Mouse (Mus musculus): ENCODE data around the gene Rpgrip1l.

Gene Rpgrip1l

DNA sequence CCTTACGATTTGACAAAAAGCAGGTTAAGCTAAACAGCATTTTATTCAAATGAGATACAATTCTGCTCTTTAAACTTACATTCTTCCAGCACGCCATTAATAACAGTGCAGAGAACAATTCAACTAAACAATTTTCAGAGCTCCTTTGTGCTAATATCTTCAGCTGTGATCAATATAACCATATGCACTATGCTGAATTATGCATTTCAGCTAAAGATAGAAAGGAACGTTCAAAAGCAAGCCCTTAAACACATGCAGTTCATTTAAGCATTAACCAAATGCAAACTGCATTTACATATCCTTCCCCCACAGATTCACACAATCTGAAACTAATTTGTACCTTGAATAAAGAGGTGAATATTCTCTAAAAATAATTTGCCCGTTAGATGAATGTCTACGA, 35.0 kb downstream of the Rpgrip1l start:
- no peak for DNase-seq (ENCODE audit: extremely low spot score, low read depth, low spot score)

DNA sequence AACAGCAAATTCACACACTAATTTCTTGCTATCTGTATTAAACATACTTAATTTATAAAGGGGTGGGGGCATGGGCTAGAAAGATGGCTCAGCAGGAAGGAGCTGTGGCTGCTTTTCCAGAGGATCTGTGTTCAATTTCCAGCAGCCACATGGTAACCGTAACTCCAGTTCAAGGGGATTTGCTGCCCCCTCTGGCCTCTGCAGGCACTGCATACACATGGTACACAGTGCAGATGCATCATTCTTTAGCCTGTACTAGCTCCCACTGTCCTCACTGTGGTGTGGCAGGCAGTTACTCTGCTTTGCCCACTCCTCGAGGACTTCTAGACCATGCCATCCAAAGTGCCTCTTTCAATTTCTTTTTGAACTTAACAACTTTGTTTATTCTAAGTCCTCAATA, 36.7 kb downstream of the Rpgrip1l start:
- no peak for DNase-seq (ENCODE audit: extremely low spot score, low read depth, low spot score)

DNA sequence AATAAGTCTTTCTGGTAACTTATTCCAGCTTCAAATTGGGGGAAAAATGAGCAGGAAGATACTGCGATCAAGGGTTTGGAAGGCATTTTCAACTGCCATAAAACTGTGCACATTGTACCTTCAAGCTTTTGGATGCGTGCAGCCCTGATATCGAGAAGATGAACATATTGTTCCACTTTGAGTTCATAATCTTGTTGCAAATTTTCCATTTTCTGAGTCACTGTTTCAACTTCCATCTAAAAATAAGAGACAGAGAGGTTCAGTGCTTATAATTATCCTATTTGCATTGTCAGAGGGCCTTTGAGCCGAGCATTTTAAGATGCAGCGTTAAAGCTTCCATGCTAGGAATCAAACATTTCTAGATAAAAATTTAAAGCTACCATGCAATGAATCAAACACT, 39.6 kb downstream of the Rpgrip1l start:
- no peak for DNase-seq (ENCODE audit: extremely low spot score, low read depth, low spot score)

DNA sequence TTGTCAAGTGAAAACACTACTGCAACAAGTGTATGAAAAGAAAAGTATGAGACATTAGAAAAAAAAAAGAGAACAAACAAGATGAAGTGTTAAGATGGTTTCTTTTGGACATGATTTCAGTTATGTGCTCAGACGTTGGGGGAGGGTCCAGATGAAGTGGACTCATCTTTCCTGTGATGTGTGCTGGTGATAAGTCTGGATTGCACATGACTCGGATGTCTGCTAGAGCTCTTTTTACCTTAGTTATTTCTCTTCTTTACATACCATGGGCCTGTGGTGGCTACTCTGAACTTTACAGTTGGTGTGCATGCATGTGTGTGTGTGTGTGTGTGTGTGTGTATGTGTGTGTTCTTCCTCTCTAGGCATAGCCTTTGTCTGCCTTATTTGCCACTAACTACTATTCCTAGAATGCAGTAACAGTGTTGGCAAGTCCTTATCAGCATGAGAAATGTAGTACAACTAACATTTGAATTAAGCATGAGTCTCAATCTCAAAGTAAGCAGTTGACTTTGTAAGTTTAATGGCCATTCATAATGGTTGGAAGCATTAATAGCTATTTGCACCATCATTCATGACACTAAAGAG, 43.6 kb downstream of the Rpgrip1l start:
- DNase-seq (ENCODE audit: extremely low spot score, low read depth, low spot score) = no peak

DNA sequence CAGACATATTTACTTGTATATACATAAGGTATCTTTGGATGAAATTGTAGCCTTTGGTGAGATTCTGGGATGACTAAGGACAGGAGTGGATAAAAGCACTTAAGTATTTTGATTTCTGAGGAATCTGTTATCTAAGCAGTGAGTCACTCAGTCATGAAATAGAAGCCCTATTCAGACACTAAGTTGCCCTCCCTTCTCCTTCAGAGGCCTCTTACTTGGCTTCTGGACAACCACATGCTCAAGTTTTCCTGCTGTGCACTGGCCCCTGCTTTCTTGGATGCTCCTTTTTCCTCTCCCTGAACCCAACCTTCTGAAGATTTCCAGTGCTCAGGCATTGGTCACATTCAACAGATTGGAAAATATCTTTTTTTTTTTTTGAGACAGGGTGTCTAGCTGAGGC, 48.5 kb downstream of the Rpgrip1l start:
- no peak for DNase-seq (ENCODE audit: extremely low spot score, low read depth, low spot score)

DNA sequence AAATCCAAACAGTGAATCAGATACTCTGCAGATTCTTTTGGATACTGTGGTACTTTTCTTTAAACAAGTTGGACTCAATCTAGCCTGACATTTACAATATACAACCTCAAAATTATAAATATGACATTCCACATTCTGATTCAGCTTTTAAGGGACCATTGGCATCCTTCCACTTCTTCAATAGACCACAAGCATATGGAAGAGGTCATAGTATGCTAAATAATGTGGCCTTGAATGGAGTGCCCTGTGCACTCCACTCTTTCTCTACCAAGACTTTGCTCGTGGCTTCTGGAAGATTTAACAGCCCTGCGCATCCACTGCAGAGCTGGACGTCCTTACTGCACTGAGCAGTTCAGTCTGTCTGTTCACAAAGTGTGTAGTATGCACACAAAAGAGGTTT, 49.1 kb downstream of the Rpgrip1l start:
- no peak for DNase-seq (ENCODE audit: extremely low spot score, low read depth, low spot score)

DNA sequence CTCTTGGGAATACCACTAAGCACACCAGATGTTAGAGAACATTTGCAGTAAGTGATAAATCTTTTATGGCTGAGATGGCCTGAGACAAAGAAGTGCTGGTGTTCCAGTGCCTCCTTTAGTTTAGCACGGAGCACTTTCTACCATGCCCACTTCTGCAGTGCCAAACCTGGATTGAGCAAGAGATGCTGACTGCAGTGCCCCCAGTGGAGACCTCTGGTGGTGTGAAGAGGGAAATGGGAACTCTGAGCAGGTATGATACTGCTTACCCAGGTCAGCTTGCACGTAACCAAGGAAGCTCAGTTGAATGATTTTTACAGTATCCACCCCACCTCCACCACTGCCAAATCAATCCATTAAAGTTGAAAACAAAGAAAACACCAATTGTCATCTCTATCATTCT, 51.5 kb downstream of the Rpgrip1l start:
- DNase-seq (ENCODE audit: extremely low spot score, low read depth, low spot score) = no peak

DNA sequence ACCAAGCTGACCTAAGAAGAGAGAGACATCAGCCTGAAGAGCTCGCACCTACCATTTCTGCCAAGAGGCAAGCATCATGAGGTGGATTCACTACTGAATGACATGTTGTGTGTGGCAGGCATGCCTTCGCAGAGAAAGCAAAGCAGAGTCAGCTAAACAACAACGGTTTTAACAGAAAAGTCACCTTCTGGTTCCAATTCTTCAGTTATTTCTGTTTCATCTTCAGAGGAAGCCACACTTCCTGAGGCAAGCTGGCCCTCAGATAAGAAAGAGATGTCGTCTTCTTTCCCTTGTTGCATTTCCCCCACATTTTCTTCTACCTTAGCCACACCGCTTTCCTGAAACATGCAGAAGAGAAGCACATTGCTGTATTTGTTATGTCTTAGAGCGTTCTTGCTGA, 62.1 kb downstream of the Rpgrip1l start:
- no peak for DNase-seq (ENCODE audit: extremely low spot score, low read depth, low spot score)

DNA sequence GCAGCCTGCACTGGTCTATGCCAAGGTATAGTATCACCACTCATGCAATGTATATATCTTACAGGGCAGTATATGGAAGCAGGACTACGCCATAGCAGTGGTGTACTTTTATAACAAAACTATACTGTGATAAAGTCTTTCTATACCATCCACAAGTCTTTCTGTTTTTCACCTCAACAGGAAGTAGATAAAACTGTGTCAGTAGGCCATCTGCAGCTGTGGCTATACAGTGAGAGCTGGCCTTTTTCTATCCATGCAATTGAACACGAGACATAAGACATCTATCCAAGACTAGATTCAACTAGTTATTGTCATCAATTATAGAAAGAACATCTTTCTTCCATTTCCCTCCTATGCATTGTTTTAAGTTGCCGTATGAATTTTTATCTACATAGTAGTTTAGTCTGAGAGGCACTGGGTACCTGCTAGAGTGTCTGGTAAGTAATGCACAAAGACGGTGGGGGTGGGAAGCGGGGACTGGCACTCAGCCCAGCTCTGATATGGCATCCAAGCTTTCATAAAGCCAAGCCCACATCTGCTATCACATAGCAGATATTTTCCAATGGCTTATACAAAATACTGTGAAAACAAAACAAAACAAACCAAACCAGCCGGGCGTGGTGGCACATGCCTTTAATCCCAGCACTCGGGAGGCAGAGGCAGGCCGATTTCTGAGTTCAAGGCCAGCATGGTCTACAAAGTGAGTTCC, 63.1 kb downstream of the Rpgrip1l start:
- no peak for DNase-seq (ENCODE audit: extremely low spot score, low read depth, low spot score)

DNA sequence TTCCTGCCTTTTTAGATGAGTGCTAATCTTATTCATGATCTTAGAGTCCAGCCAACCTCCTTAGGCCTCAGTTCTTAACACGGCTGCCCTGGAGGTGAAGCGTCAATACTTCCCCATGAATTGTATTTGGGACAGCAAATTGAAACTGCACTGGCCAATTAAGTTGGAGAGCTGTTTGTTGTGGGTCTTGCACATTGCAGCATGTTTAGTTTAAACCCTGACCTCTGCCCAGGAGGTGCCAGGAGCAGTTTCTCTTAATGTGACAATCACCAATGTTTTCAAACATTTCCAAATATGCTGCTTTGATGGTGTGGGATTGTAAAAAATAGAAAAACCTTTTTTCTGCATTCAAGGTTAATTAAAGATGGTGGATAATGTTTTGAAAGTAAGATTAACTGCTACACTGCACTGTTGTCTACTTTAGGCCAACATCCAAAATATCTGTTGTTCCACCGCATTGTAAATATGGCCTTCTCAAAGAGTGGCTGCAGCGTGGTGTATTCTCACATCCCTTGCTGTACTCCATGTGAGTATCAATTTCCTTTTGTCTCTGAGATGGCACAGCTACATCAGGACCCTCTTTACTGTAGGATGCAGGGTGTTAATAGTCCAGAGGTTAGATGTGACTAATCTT, 67.1 kb downstream of the Rpgrip1l start:
- no peak for DNase-seq (ENCODE audit: extremely low spot score, low read depth, low spot score)

DNA sequence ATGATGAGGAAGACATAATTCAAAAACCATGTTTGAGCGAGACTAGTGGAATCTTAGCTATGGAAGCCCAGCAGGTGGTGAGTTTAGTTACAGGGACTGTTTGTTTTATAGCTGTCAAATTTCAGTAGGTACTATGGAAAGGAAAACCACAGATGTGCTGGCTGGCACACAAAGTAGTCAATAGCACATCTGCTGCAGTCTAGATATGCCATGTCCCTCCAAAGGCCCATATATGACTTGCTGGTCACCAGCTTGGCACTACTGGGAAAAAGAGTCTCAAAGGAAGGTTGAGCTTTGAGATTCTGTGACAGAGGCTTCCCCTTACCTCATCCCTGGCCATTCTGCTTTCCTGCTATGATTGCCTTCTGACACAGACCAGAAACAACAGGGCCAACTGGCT, 70.3 kb downstream of the Rpgrip1l start:
- no peak for DNase-seq (ENCODE audit: extremely low spot score, low read depth, low spot score)

DNA sequence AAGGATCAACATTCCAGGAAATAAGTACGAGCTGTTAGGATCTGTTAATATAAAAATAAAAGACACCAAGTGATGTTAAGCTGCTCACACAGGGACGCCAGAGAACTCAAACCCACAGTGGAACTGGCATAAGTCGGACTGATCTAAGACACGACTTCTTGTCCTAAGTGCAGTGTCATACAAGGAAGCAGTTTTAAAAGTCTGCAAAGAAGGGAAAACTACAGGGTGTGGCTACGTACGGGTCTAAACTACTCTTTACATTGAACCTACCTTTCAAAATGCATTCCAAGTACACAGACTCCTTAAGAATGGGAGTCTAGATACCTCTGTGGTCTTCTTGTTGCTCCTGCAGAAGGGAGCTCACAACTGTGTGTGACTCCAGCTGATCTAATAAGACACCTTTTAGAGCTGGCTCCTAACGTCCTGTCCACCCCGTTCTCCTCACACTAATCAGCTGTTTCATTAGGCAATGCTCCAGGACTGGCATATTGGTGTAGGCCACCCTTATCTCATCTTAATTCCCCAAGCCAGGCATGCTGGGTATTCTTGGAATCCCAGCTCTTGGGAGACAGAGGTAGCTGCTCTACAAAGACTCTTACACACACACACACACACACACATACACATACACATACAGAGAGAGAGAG, 71.1 kb downstream of the Rpgrip1l start:
- DNase-seq (ENCODE audit: extremely low spot score, low read depth, low spot score) = no peak

DNA sequence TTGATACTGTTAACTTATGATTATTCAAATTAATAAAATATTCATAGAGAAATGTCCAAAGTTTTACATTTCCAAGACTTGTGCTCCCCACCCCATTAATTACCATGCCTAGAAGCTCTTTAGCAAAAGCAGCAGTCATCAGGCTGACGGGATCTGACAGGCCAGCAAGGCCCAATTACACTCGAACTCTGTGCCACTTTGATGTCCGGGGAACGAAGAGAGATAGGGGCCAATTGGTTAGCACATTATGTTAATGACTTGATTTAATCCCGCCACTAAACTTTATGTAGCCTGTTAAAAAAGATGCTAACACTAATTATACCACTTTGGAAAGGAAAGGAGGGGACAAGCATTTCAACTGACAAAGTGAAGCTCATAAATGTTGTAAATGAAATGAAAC, 71.7 kb downstream of the Rpgrip1l start:
- DNase-seq (ENCODE audit: extremely low spot score, low read depth, low spot score) = no peak

DNA sequence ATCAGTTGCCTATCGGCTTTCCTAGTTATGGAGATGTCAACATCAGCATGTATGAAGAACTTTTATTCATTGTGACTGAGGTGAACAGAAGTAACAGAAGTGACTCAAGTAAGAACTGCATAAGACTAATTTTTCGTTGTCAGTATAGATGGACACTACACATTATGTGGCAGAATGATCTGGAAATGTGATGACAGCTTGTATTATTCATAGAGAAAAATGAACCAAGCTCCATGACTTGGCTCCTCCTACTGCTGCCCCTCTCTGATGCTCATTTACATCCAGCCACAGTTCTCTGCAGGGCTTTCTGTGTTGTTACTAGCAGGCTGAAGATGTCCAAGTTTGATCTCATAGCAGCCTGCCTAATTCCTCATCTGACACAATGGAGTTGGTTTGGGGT, 75.9 kb downstream of the Rpgrip1l start:
- no peak for DNase-seq (ENCODE audit: extremely low spot score, low read depth, low spot score)

DNA sequence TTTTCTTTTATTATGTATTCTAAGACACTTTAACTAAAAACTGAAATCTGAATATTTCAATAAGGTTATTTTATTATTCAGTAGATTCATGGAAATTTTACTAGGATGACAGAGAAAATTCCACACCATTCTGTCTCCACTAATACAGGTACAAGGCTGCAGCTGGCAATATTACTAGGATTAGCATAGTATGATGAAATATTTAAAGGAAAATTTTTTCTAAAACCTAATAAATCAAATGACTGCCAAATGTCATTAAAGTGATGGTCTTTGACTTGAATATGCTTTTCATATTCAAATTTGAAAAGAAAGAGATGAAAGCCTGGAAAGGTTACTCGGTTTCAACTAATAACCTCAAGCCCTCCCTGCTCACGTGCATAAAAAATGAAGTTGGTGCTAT, 79.0 kb downstream of the Rpgrip1l start:
- DNase-seq (ENCODE audit: extremely low spot score, low read depth, low spot score) = no peak

DNA sequence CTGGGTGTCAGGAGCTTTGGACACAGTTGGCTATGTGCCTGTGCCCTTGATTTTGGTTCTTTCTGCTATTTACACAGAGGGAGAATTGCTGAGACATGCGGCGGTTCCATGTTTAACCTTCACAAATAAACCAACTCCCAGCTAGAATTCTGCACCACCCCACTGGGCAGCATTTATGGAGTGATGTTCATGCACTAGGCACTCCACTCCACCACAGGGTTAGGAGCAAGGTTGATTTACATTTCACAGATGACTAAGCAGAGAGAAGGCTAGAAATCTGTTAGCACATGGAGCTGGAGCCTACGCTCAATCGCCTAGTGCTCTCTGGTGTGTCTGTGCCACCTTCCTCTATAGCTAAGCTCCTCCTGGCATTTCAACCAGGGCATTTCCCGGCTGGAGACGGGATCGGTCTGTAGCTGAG, 85.6 kb downstream of the Rpgrip1l start:
- DNase-seq (ENCODE audit: extremely low spot score, low read depth, low spot score) = no peak

DNA sequence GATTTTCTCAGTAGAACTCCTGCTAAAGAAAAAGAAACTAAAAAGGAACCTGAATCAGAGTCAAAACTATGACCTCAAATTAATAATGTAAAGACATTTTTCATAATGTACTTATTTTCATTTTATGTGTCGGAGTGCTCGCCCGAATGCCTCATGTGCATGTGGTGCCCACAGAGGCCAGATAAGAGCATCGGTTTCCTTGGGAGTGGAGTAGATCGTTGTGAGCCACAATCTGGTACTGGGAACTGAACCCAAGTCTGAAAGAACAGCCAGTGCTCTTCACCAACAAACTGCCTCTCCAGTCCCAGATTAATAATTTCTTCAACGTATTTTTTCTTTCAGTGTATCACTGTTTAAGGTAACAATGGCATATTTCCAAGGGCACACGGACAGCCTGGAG, 88.8 kb downstream of the Rpgrip1l start:
- DNase-seq (ENCODE audit: extremely low spot score, low read depth, low spot score) = no peak

DNA sequence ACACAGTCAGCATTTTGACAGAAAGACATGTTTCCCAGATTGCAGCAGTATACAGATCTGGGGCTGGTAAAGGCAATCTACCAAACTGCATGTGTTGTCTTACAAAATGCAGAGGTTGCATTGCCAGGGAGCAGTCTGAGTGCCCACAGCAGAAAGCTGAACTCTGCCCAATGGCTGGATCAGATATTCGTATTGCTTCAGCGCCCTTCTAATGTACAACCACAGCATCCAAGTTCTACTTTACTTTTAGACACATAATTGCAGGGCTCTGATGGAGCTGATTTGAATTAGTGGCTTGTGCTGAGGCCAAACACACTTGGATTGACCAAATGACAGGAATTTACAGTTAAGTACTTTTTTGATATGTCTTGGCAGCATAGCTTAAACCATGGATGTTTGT, 91.2 kb downstream of the Rpgrip1l start:
- DNase-seq (ENCODE audit: extremely low spot score, low read depth, low spot score) = no peak

DNA sequence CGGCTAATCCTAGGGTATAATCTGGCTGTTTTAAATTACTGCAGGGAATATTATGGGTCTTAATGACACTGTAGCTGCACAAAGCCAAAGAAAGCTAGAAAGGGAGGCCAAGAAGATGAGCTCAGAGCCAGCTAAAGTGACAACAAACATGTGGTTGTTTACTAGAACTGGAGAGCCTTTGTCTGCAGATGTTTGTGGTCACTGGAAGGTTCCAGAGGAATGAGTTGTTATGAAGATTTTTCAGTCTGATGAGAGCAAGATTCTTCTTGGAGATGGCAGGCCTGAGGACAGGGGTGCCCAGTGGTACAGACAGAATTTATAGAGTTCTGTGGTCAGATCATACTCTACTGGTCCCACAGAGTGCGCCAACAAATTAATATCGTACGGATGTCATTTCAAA, 94.8 kb downstream of the Rpgrip1l start:
- DNase-seq (ENCODE audit: extremely low spot score, low read depth, low spot score) = no peak

DNA sequence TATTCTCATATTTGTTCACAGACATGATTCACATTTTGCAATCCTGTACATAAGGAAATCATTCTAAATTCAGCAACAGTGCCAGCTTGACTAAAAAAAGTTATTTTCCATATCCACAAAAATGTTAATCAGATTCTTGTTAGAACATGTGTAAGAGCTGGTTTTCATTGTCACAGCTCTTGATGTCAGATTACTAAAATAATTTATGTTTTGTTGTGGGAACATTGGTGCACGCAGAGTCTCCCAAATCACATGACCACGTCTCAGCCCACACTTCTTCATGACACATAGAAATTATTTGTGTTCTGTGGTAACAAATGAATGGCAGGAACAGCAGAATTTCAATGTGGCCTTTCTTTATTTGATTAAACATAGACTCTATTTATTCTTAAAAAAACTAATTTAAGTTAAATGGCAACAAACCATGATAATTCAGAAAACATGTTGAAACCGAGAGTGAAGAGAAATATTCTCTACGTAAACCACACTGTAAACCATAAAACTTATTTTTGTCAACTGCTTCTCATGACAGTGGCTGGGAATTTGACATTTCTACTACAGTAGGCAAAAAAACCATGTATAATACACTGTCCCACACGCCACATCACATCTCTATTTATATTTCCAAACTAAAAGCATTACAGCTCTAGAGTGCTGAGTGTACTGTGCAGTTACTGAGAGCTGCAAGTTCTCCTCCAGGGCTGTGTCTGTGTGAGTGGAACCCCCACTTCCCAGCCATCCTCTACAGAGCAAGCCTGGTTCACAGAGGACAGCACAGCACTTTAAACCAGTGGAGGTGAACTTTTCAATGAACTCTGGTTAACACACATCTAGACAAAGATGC, 95.8 kb downstream of the Rpgrip1l start:
- no peak for DNase-seq (ENCODE audit: extremely low spot score, low read depth, low spot score)

DNA sequence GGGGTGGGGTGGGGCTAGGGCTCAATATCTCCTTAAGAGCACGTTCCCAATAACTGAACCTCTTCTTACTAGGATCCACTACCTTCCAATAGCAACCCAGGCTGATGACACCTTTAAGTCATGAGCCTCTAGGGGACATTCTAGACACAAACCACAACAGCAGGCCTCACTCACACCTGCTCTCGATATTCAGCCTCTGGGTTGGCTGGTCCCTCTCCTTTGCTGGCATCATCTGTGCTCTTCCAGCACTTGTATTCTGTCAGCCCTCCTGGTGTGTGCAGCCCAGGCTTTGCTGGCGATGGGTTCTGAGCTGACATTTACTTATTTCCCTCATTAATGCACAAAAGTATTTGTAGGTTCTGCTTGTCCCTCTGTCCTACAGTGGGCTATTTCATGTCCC, 98.8 kb downstream of the Rpgrip1l start:
- no peak for DNase-seq (ENCODE audit: extremely low spot score, low read depth, low spot score)
